Mouse (Mus musculus) intestine, embryonic 14.5 days (tissue): ENCODE data around the gene C1qtnf9. TPM values are rescaled to one million over a fixed set of nuclear protein-coding genes. Genes with fewer than 3 reads are reported as not detected.
A peak's percentile ranks its signal among the peaks of the same experiment; 100 is the strongest.

Source experiments
- ATAC-seq: fragments of 200-750 bp; cut with Nextera tagmentation; replicated peaks from 2 replicates; pipeline ENCODE4 v1.8.0; 2017; ENCODE audit warnings: low read depth, moderate number of reproducible peaks, moderate TSS enrichment, moderate library complexity; ENCODE audit not compliant: low FRiP score, low TSS enrichment
- DNase-seq: peaks from one replicate; pipeline ENCODE4 v3.0.0-alpha.2; 2018; ENCODE audit warnings: low spot score
- H3K27ac ChIP-seq: fragments of 300-500 bp; sonication (generic); 2 replicates; pipeline ENCODE4 v1.5.1; 2014; ENCODE audit warnings: low read depth, mild to moderate bottlenecking, control low read depth
- H3K27me3 ChIP-seq: fragments of 300-500 bp; sonication (generic); replicated peaks from 2 replicates; pipeline ENCODE4 v1.6.1; 2014; ENCODE audit warnings: low read length, control low read depth; ENCODE audit not compliant: control insufficient read depth, insufficient read depth
- H3K36me3 ChIP-seq: fragments of 300-500 bp; sonication (generic); 2 replicates; pipeline ENCODE4 v1.6.1; 2014; ENCODE audit warnings: low read length, control low read depth; ENCODE audit not compliant: control insufficient read depth, insufficient read depth
- H3K4me1 ChIP-seq: fragments of 300-500 bp; sonication (generic); replicated peaks from 2 replicates; pipeline ENCODE4 v1.6.1; 2014; ENCODE audit warnings: low read length, control low read depth, mixed read lengths; ENCODE audit not compliant: control insufficient read depth, insufficient read depth
- H3K4me2 ChIP-seq: fragments of 300-500 bp; sonication (generic); 2 replicates; pipeline ENCODE4 v1.6.1; 2014; ENCODE audit warnings: low read length
- H3K4me3 ChIP-seq: fragments of 300-500 bp; sonication (generic); 2 replicates; pipeline ENCODE4 v1.5.1; 2014; ENCODE audit warnings: low read depth, low read length, control low read depth, mixed read lengths
- H3K9ac ChIP-seq: fragments of 300-500 bp; sonication (generic); 2 replicates; pipeline ENCODE4 v1.6.1; 2014; ENCODE audit warnings: mild to moderate bottlenecking, low read length
- H3K9me3 ChIP-seq: fragments of 300-500 bp; sonication (generic); 2 replicates; pipeline ENCODE4 v1.6.1; 2016; ENCODE audit warnings: low read length, control low read depth; ENCODE audit not compliant: control insufficient read depth
- WGBS: fragments of 180-500 bp; shearing (Covaris S2); extraction: QIAGEN DNeasy Blood & Tissue Kit; methylation state at CpG from one replicate; pipeline ENCODE4 v1.1.7; 2014; 5-methylcytosine and 5-hydroxymethylcytosine counted together
- polyA plus RNA-seq: library from polyadenylated mRNA; unstranded; fragments of >200 nt; fragmentation: Nextera tagmentation; extraction: Ambion mirVana; gene quantifications from 2 replicates; pipeline ENCODE4 v1.2.1, GENCODE M21; 2014

C1qtnf9 gene
- polyA plus RNA-seq, 1 experiment from 2014 or later: 0.12 TPM

- 56% methylated on average over 6 of the region's 6 CpGs for WGBS
- H3K9me3 ChIP-seq: no peaks in the 10 kb centered on the region
These were observed 26.4 kb upstream of the C1qtnf9 start for GRCm38 (mm10) chr14:60741490-60741981.

GRCm38 (mm10) chr14:60743681-60744080 is 24.3 kb upstream of the C1qtnf9 start:
- Histone ChIP-seq H3K4me3 (no peak overlapping the region), H3K4me2 (no peak overlapping the region), H3K27me3 (no peaks in the 10 kb centered on the region), H3K4me1 (peaks cover 5% of the 10 kb centered on the region; the same call in 1 of the 2 replicates), H3K9me3 (no peaks in the 10 kb centered on the region), H3K27ac (no peak overlapping the region), H3K9ac (no peak overlapping the region), H3K36me3 (peaks cover 20% of the 10 kb centered on the region)
- no peak for ATAC-seq
- no peak for DNase-seq
- WGBS: 47% methylated on average over 9 of the region's 9 CpGs

More at GRCm38 (mm10) chr14:60741490-60741981, 26.4 kb upstream of the C1qtnf9 start:
- no peak overlapping the region for H3K4me2 ChIP-seq
- H3K27ac ChIP-seq: peak overlapping the region; percentile 38; the same call in 1 of the 2 replicates
- H3K9ac ChIP-seq: no peak overlapping the region
- no peak for ATAC-seq
- H3K36me3 ChIP-seq: peaks cover 9% of the 10 kb centered on the region; the same call in 1 of the 2 replicates
- H3K4me1 ChIP-seq: peaks cover 18% of the 10 kb centered on the region
- no peak overlapping the region for H3K4me3 ChIP-seq
- no peaks in the 10 kb centered on the region for H3K27me3 ChIP-seq
- no peak for DNase-seq

- H3K4me2 ChIP-seq: no peak overlapping the region
- H3K36me3 ChIP-seq: peaks cover 35% of the 10 kb centered on the region
- no peak for DNase-seq
These were observed 22.7 kb upstream of the C1qtnf9 start for GRCm38 (mm10) chr14:60745201-60745600.

DNA sequence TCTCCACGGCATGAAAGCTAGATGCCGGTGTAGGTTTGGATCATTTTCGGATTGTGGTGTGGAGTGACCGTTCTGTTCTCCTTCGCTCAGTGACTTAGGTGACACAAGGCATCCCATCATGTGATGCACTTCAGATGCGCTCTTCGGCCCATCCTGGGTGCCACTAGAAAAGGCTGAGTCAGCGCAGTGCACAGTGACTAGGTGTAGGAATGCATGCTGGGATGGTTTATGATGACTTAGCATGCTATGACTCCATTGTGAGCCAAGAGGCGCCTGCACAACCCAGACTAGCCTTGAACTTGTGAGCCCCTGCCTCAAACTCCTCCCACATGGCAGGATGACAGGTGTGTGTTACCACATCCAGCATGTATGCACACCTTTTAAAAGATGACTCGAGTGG is 21.8 kb upstream of the C1qtnf9 start:
- Histone ChIP-seq H3K27me3 (no peaks in the 10 kb centered on the region), H3K36me3 (peaks cover 37% of the 10 kb centered on the region), H3K9ac (no peak overlapping the region), H3K27ac (no peak overlapping the region), H3K4me1 (peaks cover 5% of the 10 kb centered on the region; the same call in 1 of the 2 replicates), H3K9me3 (no peaks in the 10 kb centered on the region), H3K4me2 (no peak overlapping the region), H3K4me3 (no peak overlapping the region)
- DNase-seq: no peak
- ATAC-seq: no peak
- 96% methylated on average over 10 of the region's 10 CpGs for WGBS

More at GRCm38 (mm10) chr14:60745201-60745600, 22.7 kb upstream of the C1qtnf9 start:
- no peak overlapping the region for H3K27ac ChIP-seq
- ATAC-seq: no peak
- no peaks in the 10 kb centered on the region for H3K27me3 ChIP-seq
- H3K9me3 ChIP-seq: no peaks in the 10 kb centered on the region
- no peak overlapping the region for H3K9ac ChIP-seq
- H3K4me3 ChIP-seq: no peak overlapping the region
- H3K4me1 ChIP-seq: peaks cover 5% of the 10 kb centered on the region; the same call in 1 of the 2 replicates
- WGBS: 75% methylated on average over 6 of the region's 6 CpGs

DNA sequence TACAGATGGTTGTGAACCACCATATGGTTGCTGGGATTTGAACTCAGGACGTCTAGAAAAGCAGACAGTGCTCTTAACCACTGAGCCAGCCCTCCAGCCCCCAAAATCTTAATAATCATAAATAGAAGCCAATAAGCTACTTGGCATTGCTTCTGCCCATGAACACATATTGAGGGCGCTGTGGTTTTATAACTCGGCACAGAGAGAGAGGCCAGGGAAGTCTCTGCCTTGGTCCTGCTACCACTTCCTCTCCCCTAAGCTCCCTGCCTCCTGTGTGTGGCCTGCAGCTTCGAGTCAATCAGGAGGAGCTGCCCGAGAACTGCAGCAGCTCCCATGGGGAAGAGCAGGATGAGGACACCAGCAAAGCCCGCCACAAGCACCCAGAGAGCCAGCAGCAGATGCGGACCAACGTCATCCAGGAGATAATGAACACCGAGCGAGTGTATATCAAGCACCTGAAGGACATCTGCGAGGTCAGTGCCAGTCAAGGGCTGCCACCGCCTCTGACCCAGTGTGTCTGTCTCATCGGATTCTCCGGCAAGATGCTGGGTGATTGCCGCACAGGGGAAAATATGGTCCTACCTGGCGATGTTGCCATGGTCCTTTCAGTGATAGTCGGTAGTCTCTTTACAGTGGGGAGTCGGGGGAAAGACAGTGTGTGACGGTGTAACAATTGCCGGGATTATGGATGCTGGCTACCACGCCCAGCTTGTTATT is 20.6 kb upstream of the C1qtnf9 start:
- no peaks in the 10 kb centered on the region for H3K9me3 ChIP-seq
- no peak overlapping the region for H3K4me2 ChIP-seq
- H3K36me3 ChIP-seq: peaks cover 42% of the 10 kb centered on the region
- H3K4me3 ChIP-seq: no peak overlapping the region
- H3K27me3 ChIP-seq: no peaks in the 10 kb centered on the region
- ATAC-seq (no peak), DNase-seq (no peak)
- WGBS: 88% methylated on average over 21 of the region's 21 CpGs
- H3K27ac ChIP-seq: no peak overlapping the region
- no peak overlapping the region for H3K9ac ChIP-seq
- H3K4me1 ChIP-seq: no peaks in the 10 kb centered on the region; the same call in 1 of the 2 replicates

- 68% methylated on average over 12 of the region's 12 CpGs for WGBS
- no peaks in the 10 kb centered on the region for H3K9me3 ChIP-seq
These were observed 18.1 kb upstream of the C1qtnf9 start for GRCm38 (mm10) chr14:60749880-60750279.

DNA sequence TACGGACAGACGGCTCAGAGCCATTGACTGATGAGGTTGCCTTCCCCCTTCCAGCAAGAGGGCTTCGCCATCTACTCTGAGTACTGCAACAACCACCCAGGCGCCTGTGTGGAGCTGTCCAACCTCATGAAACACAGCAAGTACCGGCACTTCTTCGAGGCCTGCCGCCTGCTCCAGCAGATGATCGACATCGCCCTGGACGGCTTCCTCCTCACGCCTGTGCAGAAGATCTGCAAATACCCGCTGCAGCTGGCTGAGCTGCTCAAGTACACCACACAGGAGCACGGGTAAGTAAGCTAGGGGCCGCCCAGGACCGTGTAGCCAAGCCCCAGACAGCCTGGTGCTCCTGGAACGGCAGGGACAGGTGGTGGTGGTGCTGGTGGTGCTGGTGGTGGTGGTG is 16.4 kb upstream of the C1qtnf9 start:
- no peak overlapping the region for H3K27ac ChIP-seq
- WGBS: 89% methylated on average over 16 of the region's 16 CpGs
- no peaks in the 10 kb centered on the region for H3K4me1 ChIP-seq
- H3K27me3 ChIP-seq: no peaks in the 10 kb centered on the region
- H3K36me3 ChIP-seq: peaks cover 57% of the 10 kb centered on the region
- H3K4me3 ChIP-seq: no peak overlapping the region
- no peak for ATAC-seq
- DNase-seq: no peak
- H3K9me3 ChIP-seq: no peaks in the 10 kb centered on the region
- H3K9ac ChIP-seq: no peak overlapping the region
- no peak overlapping the region for H3K4me2 ChIP-seq

More at GRCm38 (mm10) chr14:60749880-60750279, 18.1 kb upstream of the C1qtnf9 start:
- no peak overlapping the region for H3K9ac ChIP-seq
- no peak for DNase-seq
- peaks cover 63% of the 10 kb centered on the region for H3K36me3 ChIP-seq
- H3K4me1 ChIP-seq: no peaks in the 10 kb centered on the region
- no peak overlapping the region for H3K27ac ChIP-seq
- ATAC-seq: no peak
- H3K4me2 ChIP-seq: no peak overlapping the region
- H3K27me3 ChIP-seq: no peaks in the 10 kb centered on the region
- no peak overlapping the region for H3K4me3 ChIP-seq

DNA sequence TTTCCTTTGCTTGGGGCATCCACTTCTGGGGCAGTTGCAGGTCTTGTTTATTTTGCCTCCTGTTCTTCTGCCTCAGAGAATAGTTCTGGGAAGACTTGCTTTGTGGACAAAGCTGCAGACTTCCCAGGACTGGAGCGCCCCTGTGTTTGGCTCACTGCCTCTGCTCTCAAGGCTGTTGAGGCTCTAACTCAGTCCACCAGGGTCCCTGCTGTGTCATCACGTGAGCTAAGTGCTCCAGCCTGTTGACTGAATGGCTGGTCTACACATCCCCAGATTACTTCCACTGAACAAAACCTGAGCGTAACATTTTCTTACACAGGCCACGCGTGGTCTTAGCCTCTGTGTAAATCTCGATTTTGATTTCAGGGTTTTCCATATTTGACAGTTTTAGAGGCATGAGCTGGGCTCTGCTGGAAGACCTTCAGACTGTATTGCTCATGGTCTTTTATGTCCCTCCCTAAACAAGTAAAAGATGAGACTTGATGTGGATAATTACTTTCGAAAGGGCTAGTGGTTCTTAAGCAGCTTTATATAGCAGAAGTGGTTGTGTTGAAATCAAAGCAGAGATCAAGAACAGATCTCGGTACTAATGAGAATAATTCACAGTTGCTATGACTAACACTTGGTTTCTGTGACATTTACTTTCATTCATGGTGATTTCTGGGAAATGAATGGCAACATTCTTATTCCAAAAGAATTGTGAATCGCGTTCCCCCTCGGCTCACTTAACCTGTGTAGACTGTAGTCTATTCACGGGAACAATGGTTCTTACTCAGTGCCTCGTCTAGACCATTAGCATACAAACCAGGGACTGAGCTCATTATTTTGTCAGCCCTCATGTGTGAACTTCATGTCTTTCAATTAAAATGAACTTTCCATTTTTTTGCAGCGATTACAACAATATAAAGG is 14.8 kb upstream of the C1qtnf9 start:
- no peak overlapping the region for H3K4me2 ChIP-seq
- no peak for DNase-seq
- H3K36me3 ChIP-seq: peaks cover 49% of the 10 kb centered on the region
- H3K27me3 ChIP-seq: no peaks in the 10 kb centered on the region
- H3K27ac ChIP-seq: no peak overlapping the region
- H3K4me3 ChIP-seq: no peak overlapping the region
- H3K4me1 ChIP-seq: no peaks in the 10 kb centered on the region
- H3K9ac ChIP-seq: no peak overlapping the region
- H3K9me3 ChIP-seq: no peaks in the 10 kb centered on the region
- WGBS: 86% methylated on average over 14 of the region's 14 CpGs
- ATAC-seq: no peak
